Mouse (Mus musculus) bone marrow, adult 2 months (tissue): ENCODE data around the gene Cand1. TPM values are rescaled to one million over a fixed set of nuclear protein-coding genes. Genes with fewer than 3 reads are reported as not detected.

ENCODE experiments used
- H3K27ac ChIP-seq: fragments of 200-500 bp; 2 replicates; pipeline ENCODE4 v1.5.1; 2012; ENCODE audit warnings: low read depth, mild to moderate bottlenecking, control low read depth, inconsistent platforms, low read length; ENCODE audit not compliant: control insufficient read depth, poor library complexity, insufficient read depth
- H3K4me1 ChIP-seq: fragments of 200-500 bp; 2 replicates; pipeline ENCODE4 v1.6.1; 2011; ENCODE audit warnings: low read length; ENCODE audit not compliant: control insufficient read depth, insufficient read depth
- H3K4me3 ChIP-seq: fragments of 200-500 bp; replicated peaks from 2 replicates; pipeline ENCODE3; 2011; ENCODE audit warnings: mild to moderate bottlenecking, low read depth, low read length, control low read depth; ENCODE audit not compliant: control insufficient read depth
- CTCF ChIP-seq: fragments of 200-500 bp; IDR thresholded peaks from 2 replicates; pipeline ENCODE4 v1.5.1; 2011; ENCODE audit warnings: low read length, control low read depth; ENCODE audit not compliant: control insufficient read depth, insufficient read depth
- POLR2A ChIP-seq: fragments of 200-500 bp; IDR thresholded peaks from 2 replicates; pipeline ENCODE4 v1.6.1; 2011; ENCODE audit warnings: low read depth, mild to moderate bottlenecking, control low read depth, low read length, borderline replicate concordance; ENCODE audit not compliant: control insufficient read depth
- WGBS: fragments of 180-500 bp; shearing (Covaris S2); methylation state at CpG from one replicate; pipeline ENCODE4 v1.1.7; 2018; 5-methylcytosine and 5-hydroxymethylcytosine counted together
- polyA plus RNA-seq: library from polyadenylated mRNA; stranded (reverse); fragments of >200 nt; gene quantifications from 2 replicates; pipeline ENCODE4 v1.2.4, GENCODE M21; 2011; ENCODE audit warnings: low replicate concordance; ENCODE audit not compliant: missing spikeins, insufficient read depth, insufficient read length

The Cand1 gene
- polyA plus RNA-seq, 1 experiment, result 17.2 TPM

GRCm38 (mm10) chr10:119165051-119165450 lies 74.8 kb downstream of the Cand1 start:
- H3K27ac ChIP-seq, result no peak overlapping the region
- WGBS, result 83% methylated on average over 10 of the region's 10 CpGs
- no peaks in the 10 kb centered on the region for H3K4me1 ChIP-seq
- TF ChIP-seq CTCF (no peak), POLR2A (no peak)
- H3K4me3 ChIP-seq, result no peak overlapping the region

GRCm38 (mm10) chr10:119161820-119162382 lies 78.0 kb downstream of the Cand1 start:
- H3K27ac ChIP-seq, result no peak overlapping the region
- H3K4me3 ChIP-seq, result no peak overlapping the region
- no peak for TF ChIP-seq CTCF
- TF ChIP-seq POLR2A, result no peak
- H3K4me1 ChIP-seq, result no peaks in the 10 kb centered on the region
- 81% methylated on average over 8 of the region's 8 CpGs for WGBS

- H3K27ac ChIP-seq, result no peak overlapping the region
- no peak overlapping the region for H3K4me3 ChIP-seq
- H3K4me1 ChIP-seq, result no peaks in the 10 kb centered on the region
- 65% methylated on average over 6 of the region's 6 CpGs for WGBS
- TF ChIP-seq CTCF (no peak), POLR2A (no peak)
Measured at GRCm38 (mm10) chr10:119160161-119160560, 79.7 kb downstream of the Cand1 start.

- H3K4me3 ChIP-seq, result no peak overlapping the region
- no peaks in the 10 kb centered on the region for H3K4me1 ChIP-seq
- no peak for TF ChIP-seq CTCF
- WGBS, result 67% methylated on average over 4 of the region's 4 CpGs
- no peak overlapping the region for H3K27ac ChIP-seq
Measured at GRCm38 (mm10) chr10:119149261-119149660, 90.6 kb downstream of the Cand1 start.

Other genes starting within 250 kb of the Cand1 start
- not detected in 2 replicates for gene Grip1, start 213.8 kb upstream of the Cand1 start, polyA plus RNA-seq